33 mouse cellular contexts compared by ENCODE assay signal in genomic region chr16:87585548-87586262, GRCm38 (mm10). TPM values are rescaled to one million over a fixed set of nuclear protein-coding genes. Genes with fewer than 3 reads are reported as not detected.
A peak's percentile ranks its signal among the peaks of the same experiment; 100 is the strongest.
DNase-seq lines count a peak whose midpoint lies in the region; ATAC-seq and TF ChIP-seq lines count a peak whose summit lies in the region.
"Had no signal": no experiment of that assay in that cellular context is flagged by ENCODE, and none has a peak within 500 bp of the region (broad histone marks: within the 10 kb centered on the region; RNA-seq: fewer than 3 reads in every experiment).

No protein-coding gene starts in this region.

- no peak overlapping the region for H3K4me2 ChIP-seq in midbrain, embryonic 13.5 days (replicated peaks)
- H3K4me2 ChIP-seq: heart, embryonic 12.5 days; intestine, embryonic 15.5 days had no signal

- DNase-seq in 3T3-L1 (ENCODE audit: low read depth, low spot score) = peak; percentile 36
- no peak for DNase-seq in urinary bladder, postnatal 10 days (ENCODE audit: low spot score)
- no peak for DNase-seq in right cerebral cortex, adult 2 months (ENCODE audit: low spot score in 2 of 2)
- DNase-seq: adrenal gland, postnatal 25 days; cerebellum, adult 2 months; cerebellum, postnatal 14 days; gastrocnemius, postnatal 14 days; heart, adult 18-20 months; kidney, adult 2 months; kidney, postnatal 4 days; liver; lung, adult 2 months; lung, postnatal 14 days; midbrain, embryonic 14.5 days; spleen, adult 18-20 months; thymus, postnatal 25 days had no signal

- H3K36me3 ChIP-seq in midbrain, embryonic 13.5 days = no peaks in the 10 kb centered on the region
- H3K36me3 ChIP-seq: G1E; heart, embryonic 12.5 days; intestine, embryonic 15.5 days had no signal

- H3K9ac ChIP-seq in midbrain, embryonic 13.5 days (replicated peaks) = no peak overlapping the region
- H3K9ac ChIP-seq: heart, embryonic 12.5 days; intestine, embryonic 15.5 days; liver, embryonic 14.5 days had no signal

- peaks cover 2% of the 10 kb centered on the region; the same call in 1 of the 2 replicates for H3K4me1 ChIP-seq in bone marrow, adult 2 months (ENCODE audit: control insufficient read depth, insufficient read depth, low read length)
- H3K4me1 ChIP-seq in midbrain, embryonic 13.5 days (replicated peaks) = no peaks in the 10 kb centered on the region
- H3K4me1 ChIP-seq: heart, embryonic 12.5 days; intestine, embryonic 15.5 days had no signal

- peak; percentile 27 to 51; a peak in 1 of 4 replicates for ATAC-seq in hematopoietic stem cell, adult 5-6 weeks (replicated peaks in 1 of 2; ENCODE audit: insufficient read depth in 1 of 2, low FRiP score in 2 of 2, low TSS enrichment in 1 of 2, low read depth in 1 of 2, poor library complexity in 2 of 2, severe bottlenecking in 2 of 2)
- peak; percentile 81 for ATAC-seq in monocyte, adult 5-6 weeks (replicated peaks; ENCODE audit: insufficient number of reproducible peaks, low FRiP score, low TSS enrichment, poor library complexity, severe bottlenecking)
- ATAC-seq in midbrain, embryonic 13.5 days = no peak
- ATAC-seq: forebrain, embryonic 14.5 days; hindbrain, postnatal 0 days; intestine, embryonic 15.5 days had no signal

- H3K4me3 ChIP-seq in bone marrow, adult 2 months (replicated peaks; ENCODE audit: control insufficient read depth, low read depth, low read length) = no peak overlapping the region
- no peak overlapping the region for H3K4me3 ChIP-seq in midbrain, embryonic 13.5 days (replicated peaks)
- H3K4me3 ChIP-seq: heart, embryonic 12.5 days; intestine, embryonic 15.5 days had no signal

- H3K9me3 ChIP-seq in midbrain, embryonic 13.5 days = no peaks in the 10 kb centered on the region
- H3K9me3 ChIP-seq: G1E; heart, embryonic 12.5 days; intestine, embryonic 15.5 days had no signal

- H3K27me3 ChIP-seq in midbrain, embryonic 13.5 days = no peaks in the 10 kb centered on the region
- H3K27me3 ChIP-seq: heart, embryonic 12.5 days; intestine, embryonic 15.5 days had no signal

- peak overlapping the region; percentile 29; the same call in 1 of the 2 replicates for H3K27ac ChIP-seq in bone marrow, adult 2 months (ENCODE audit: control insufficient read depth, insufficient read depth, low read depth, low read length, poor library complexity)
- no peak overlapping the region for H3K27ac ChIP-seq in midbrain, embryonic 13.5 days
- H3K27ac ChIP-seq: hindbrain, postnatal 0 days; intestine, embryonic 15.5 days; kidney, postnatal 0 days; liver, embryonic 14.5 days had no signal

- TF ChIP-seq POLR2A in bone marrow, adult 2 months (IDR thresholded peaks at IDR 0.05; ENCODE audit: borderline replicate concordance, control insufficient read depth, low read depth, low read length) = no peak

- no peak for TF ChIP-seq CTCF in bone marrow, adult 2 months (IDR thresholded peaks at IDR 0.05; ENCODE audit: control insufficient read depth, insufficient read depth, low read length)

- 27% methylated on average over 8 of the region's 8 CpGs for WGBS in bone marrow, adult 2 months
- 90% methylated on average over 8 of the region's 8 CpGs for whole genome bisulfite sequencing in midbrain, embryonic 13.5 days

RNA-seq across cellular contexts. Expression of gene Map3k7cl, which starts 32.6 kb away (rescaled TPM):
- not detected in 2 replicates for polyA plus RNA-seq in bone marrow, adult 2 months (2011; ENCODE audit: insufficient read depth, insufficient read length, low replicate concordance, missing spikeins)
- not detected in 2 replicates for total RNA-seq in hematopoietic stem cell, adult 5-6 weeks (2017)
- total RNA-seq in monocyte, adult 5-6 weeks (2017) = not detected in 3 replicates
- polyA plus RNA-seq in midbrain, embryonic 13.5 days (2015; fragmentation: Nextera tagmentation; extraction: Ambion mirVana) = not detected in 2 replicates
- total RNA-seq: megakaryocyte-erythroid progenitor cell, adult 5-6 weeks; neutrophil, adult 5-6 weeks had no signal
- polyA plus RNA-seq: embryonic facial prominence, embryonic 11.5 days; forebrain, embryonic 14.5 days; G1E; hindbrain, embryonic 11.5 days; limb, embryonic 11.5 days; midbrain, embryonic 14.5 days; neural tube, embryonic 11.5 days had no signal
